Mouse (Mus musculus) heart, adult 9 months (tissue): ENCODE results near the gene Cyp39a1.

Experiments used
- DNase-seq, 2 experiments: peaks; one replicate each; pipeline ENCODE4 v3.0.0; 2022; ENCODE audit warnings: low spot score in 2 of 2

Gene Cyp39a1

GRCm38 (mm10) chr17:43677317-43677716, 10.1 kb downstream of the Cyp39a1 start:
- no peak for DNase-seq

GRCm38 (mm10) chr17:43684086-43684485, 16.9 kb downstream of the Cyp39a1 start:
- DNase-seq = no peak

- no peak for DNase-seq
These were observed 17.4 kb downstream of the Cyp39a1 start for GRCm38 (mm10) chr17:43684638-43685037.

DNA sequence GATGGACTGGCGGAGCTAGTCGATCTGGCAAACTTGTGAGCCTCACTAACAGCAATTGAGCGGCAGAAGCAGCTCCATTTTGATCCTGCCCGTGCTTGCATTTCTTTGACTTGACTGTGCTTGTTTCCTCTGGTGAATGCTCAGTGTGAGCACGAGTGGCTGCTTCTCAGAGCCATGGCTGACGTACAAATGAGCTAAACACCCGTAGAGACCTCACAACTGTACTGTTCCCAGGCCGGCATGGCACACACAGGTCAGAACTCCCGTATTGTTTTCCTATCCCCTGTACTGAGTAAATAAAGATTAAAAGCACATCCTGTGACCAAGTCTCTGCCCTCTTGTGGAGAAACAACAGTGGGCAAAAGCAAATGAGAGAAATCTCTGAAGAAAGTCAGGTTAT, 22.4 kb downstream of the Cyp39a1 start:
- DNase-seq = no peak

GRCm38 (mm10) chr17:43698997-43699649, 31.9 kb downstream of the Cyp39a1 start:
- DNase-seq = peak in 1 of 2 experiments; percentile 58

GRCm38 (mm10) chr17:43701060-43701459, 33.8 kb downstream of the Cyp39a1 start:
- DNase-seq = peak in 1 of 2 experiments; percentile 43

GRCm38 (mm10) chr17:43704216-43704930, 37.1 kb downstream of the Cyp39a1 start:
- no peak for DNase-seq

DNA sequence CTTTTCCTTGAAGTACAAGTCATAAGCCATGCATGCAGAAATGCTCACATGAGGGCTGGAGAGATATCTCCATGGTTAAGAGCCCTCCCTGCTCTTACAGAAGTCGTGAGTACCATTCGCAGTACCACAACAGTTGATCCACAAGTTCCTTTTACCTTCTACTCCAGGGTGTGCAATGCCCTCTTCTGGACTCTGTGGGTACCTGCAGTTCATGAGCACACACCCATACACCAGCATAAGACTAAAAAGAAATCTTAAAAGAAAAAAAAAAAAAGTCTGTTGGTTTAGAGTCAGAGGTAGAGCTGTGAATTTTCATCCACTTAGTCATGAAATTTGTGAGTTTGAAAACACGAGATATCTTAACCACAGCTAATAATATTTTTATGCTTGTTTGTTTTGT, 39.5 kb downstream of the Cyp39a1 start:
- no peak for DNase-seq

DNA sequence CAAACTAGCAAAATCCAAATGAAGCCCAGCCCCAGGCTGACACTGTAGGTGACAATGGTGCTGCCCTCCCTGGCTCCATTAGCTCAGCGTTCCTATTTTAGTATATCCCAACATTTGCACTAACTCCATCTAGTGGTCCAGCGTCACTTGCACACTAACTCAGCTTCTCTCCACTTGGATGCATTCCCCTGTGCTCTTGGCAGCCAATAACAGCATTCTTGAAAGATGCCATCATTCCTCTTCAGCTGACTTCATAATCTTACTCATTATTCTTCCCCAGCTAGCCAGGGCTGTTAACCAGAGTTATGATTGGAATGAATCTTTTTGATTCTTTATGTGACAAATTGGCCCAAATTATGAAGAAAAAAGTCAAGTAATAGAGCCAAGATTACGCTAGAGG, 40.0 kb downstream of the Cyp39a1 start:
- peak; percentile 58 to 78 for DNase-seq

- DNase-seq = no peak
These were observed 44.5 kb downstream of the Cyp39a1 start for GRCm38 (mm10) chr17:43711557-43712352.

GRCm38 (mm10) chr17:43714191-43714590, 47.0 kb downstream of the Cyp39a1 start:
- DNase-seq = peak in 1 of 2 experiments; percentile 32

- DNase-seq = no peak
These were observed 49.4 kb downstream of the Cyp39a1 start for GRCm38 (mm10) chr17:43716601-43717000.

GRCm38 (mm10) chr17:43719401-43719800, 52.2 kb downstream of the Cyp39a1 start:
- DNase-seq = no peak

- no peak for DNase-seq
These were observed 57.3 kb downstream of the Cyp39a1 start for GRCm38 (mm10) chr17:43724480-43724879.

DNA sequence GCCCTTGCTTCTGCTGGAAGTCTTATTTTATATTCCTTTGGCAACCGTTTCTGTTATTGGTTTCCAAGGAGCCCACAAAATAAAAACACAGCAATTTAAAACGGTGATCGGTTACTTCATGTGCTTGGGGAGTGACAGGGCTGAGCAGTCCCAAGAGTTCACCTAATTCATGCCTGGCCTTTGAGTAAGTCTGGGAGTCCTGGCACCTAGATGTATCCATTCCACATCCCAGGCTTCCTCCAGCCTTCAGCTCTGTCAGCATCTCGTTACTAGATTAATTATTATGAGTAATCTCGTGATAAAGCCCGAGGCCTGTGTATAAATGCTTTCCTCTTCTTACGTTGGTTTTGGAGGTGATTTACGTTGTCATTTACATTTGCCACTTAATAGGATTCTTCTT, 64.1 kb downstream of the Cyp39a1 start:
- no peak for DNase-seq

GRCm38 (mm10) chr17:43731976-43732375, 64.8 kb downstream of the Cyp39a1 start:
- DNase-seq = no peak

- no peak for DNase-seq
These were observed 67.0 kb downstream of the Cyp39a1 start for GRCm38 (mm10) chr17:43734252-43734651.

DNA sequence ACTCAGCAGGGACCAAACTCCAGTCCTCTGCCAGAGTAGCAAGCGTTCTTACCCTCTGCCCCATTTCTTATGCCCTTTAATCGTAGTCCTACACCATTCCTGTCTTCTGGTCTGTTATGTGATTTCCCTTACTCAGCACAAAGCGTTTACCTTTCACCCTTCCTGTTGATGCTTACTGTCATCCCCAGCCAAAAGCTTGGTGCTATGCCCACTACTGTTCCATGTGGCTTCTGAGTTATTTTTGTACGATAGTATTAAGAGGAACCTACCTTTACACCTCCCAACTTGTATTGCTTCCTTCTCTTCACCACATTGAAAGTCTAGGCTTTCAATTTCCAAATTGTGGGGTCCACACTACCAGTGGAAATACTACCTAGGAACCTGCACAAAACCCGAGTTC, 76.7 kb downstream of the Cyp39a1 start:
- DNase-seq = peak in 1 of 2 experiments; percentile 29

DNA sequence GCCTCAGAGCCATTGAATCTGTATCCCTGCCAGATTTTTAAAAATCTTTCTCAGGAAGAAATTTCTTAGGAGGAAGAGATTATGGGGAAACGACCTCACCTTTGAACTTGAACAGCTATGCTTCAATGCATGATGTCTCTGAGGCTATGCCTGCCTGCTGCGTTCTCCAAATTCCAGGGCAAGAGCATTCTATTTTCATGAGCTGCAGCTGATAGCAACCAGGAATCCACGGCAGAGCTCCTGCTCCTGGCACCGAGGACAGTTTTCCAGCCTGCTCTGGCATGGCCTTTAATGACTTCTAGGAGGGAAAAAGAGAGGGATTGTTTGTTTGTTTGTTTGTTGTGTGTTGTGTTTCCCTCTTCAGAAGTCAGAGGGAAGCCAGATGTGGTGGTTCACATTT, 77.2 kb downstream of the Cyp39a1 start:
- peak; percentile 21 to 52 for DNase-seq

- DNase-seq = no peak
These were observed 83.9 kb downstream of the Cyp39a1 start for GRCm38 (mm10) chr17:43751146-43751545.

GRCm38 (mm10) chr17:43752811-43753210, 85.6 kb downstream of the Cyp39a1 start:
- DNase-seq = no peak

- DNase-seq = peak; percentile 14 to 43
These were observed 87.5 kb downstream of the Cyp39a1 start for GRCm38 (mm10) chr17:43754687-43755086.
